Mouse (Mus musculus): ENCODE measurements around the gene Hdhd3.

DNA sequence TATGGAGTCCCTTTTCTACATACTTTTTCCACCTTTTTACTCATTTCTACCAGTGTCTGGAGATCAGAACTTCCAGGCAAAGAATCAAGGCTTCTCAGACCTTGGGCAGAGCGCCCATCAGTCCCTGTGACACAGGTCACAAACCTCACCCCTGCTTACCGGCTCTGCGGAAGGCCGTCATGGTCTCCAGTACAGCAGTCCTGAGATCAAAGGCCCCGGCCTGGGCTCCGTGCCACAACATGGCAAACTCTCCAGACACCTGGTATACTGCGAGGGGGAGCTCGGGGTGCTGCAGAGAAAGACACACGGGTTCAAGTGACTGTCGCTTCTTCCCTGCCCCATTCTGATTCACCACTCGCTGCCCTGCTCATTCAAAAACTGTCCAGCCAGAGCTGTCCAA lies 6.7 kb upstream of the Hdhd3 start:
- TF ChIP-seq CTCF (IDR thresholded peaks at IDR 0.05; ENCODE audit: low read depth, low read length) (no peak), POLR2A (IDR thresholded peaks at IDR 0.05; ENCODE audit: borderline replicate concordance, low read depth, low read length) (no peak)
